Mouse (Mus musculus): ENCODE data around the gene Btbd17.

Btbd17 gene

DNA sequence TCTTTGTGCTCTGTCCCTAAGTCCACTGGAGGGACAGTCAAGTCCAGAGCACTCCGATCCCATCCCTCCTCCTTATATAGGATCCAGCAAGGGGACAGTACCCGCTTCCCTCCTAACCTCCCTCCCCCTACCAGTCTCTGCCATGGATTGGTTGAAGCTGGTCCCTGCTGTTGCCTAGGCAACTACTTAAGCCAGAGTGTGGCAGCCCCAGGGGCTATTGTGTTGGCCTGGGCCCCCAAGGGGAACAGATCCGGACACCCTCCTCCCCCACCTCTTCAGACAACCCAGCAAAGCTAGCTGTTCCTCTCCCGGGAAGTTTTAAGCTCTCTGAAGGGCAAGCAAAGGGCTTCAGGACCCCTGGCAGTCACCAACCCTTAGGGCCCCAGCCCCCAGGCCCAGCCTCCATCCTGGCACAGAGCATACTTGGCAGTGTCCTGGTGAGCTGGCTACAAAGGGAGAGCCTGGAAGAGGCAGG is at the start of gene Btbd17:
Gene Btbd17 (minus strand): TSS at position 98 of the 475 bp plus-strand sequence.
- no peak for DNase-seq (ENCODE audit: low spot score)

DNA sequence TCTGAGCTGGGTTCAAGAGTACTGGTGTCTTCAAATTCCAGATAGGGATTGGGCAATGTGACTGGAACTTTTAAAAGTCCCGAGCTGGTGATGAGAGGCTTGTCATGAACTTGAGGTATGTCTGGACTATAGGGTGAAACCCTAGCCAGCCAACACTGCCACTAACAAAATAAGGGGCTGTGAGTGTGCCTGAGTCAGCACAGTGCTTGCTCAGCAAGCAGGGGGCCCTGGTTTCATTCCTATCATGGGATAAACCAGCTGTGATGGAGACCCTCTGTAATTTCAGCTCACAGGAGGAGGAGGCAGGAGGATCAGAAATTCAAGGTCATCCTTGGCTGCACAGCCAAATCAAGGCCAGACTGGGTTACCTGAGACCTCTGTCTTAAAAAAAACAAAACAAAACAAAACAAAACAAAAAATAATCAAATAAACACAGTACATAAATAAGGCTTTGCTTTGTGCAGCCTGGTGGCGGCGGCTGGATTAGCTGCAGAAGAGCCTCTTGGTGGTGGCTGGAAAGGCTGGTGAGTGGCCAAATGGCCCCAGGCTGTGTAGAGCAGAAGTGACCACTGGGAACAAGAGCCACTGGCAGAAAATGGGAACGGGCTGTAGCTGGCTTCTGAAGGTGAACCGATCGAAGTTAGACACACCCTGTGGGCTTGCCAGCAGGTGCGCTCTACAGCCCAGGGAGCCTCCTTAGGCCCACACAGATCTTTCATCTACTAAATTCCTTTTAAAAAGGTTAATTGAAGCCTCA is 48.9 kb upstream of the Btbd17 start:
- DNase-seq (ENCODE audit: low spot score), result no peak

DNA sequence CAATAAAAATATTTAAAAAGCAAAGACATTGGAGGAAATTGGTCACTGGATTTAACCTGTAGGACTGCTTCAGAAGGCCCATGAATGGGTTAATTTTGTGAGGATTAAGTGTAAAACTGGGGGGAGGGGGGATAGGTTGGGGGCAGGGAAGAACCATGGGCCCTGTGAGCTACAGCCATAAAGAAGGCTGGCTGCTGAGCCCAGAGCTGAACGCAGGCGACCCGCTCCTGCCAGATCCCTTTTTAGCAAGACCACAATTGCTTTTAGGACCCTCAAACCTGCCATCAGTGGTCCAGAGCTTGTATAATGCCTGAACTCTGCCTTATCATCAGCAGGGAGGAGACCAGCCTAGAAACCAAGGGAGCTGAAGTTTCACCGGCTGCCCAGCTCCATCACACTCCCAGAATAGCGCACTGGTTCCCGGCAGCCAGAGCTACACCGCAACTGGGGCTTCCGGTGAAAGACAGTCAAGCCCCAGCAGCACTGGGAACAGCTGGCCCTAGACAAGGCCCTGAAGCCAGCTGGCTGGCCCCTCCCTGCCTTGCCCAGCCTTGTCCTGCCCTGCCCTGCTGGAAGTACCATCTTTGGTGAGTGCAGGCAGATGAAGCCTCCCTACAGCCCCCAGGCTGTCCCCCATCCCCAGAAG is 48.2 kb upstream of the Btbd17 start:
- DNase-seq (ENCODE audit: low spot score), result no peak

DNA sequence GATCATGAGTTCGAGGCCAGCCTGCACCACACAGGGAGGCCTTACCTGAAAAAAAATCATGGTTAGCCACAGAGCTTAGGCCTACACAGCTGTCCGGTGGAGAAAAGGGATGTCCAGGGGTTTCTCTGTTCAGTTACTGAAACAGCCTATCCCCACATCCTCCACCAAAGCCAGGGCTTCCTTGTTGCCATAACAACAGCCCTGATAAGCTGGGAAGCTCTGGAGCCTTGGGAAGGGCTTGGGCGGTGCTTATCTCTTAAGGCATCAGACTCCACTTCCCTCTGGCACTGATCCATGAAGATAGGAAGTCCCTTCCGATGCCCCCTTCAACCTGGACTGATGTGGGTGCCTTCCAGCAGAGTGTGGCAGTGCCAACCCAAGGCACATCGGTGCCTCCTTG is 37.4 kb upstream of the Btbd17 start:
- no peak for DNase-seq (ENCODE audit: low spot score)

DNA sequence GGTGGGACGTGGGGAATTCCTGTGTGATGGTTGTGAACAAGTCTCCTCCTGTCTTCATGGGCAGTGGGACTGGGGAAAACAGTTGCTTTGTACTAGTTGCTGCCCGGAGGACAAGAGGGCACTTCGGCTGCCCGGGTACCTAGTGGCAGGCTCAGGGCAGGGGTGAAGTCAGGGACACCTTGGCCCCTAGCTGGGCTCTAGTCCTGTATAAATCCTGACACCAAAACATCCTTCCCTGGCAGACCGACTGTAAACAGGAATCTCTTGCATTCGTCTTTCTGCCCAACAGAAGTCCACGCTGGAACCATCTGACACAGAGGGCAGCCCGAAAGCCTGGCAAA is 34.7 kb upstream of the Btbd17 start:
- DNase-seq (ENCODE audit: low spot score), result no peak

DNA sequence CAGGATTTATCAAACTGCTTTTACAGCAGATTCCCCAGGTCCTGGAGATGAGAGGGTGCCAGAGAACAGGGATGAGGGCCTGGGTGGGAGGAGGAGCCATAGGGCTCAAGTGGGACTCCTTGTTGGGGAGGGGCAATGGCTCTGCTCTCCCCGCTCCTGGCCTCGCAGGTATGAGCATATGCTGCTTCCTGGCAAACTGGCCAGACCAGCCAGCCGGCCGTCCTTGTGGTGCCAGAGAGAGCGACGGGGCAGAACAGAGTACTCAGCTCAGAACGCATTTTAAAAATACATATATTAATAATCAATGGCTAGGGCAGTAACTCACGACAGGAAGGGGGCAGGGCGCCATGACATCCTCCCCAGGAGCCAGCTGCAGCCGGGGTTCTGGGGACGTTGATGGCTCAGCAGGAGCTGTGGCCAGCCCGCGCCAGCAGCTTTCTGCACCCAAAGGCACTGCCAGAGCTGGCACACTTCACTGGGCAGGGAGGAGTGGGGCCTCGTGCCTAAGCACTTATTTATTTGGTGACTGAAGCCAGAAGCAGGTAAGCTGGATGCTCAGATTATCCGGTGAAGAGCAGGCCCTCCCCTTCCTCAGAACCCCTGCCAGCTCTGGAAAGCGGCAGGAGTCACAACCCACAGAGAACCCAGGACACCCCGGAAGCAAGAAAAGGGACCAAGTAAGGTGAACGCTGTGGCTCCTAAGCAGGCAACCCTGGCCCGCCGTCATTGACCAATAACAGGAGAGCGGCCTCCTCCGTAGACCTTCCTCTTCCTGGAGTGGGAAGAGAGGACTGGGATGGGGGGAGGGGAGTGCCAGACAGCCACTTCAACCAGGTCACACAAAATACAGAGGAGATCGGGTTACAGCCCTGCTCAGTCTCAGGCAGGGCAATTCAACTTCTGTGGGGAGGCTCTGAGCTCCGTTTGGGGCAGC is 34.0 kb upstream of the Btbd17 start:
- DNase-seq (ENCODE audit: low spot score), result peak; percentile 66

DNA sequence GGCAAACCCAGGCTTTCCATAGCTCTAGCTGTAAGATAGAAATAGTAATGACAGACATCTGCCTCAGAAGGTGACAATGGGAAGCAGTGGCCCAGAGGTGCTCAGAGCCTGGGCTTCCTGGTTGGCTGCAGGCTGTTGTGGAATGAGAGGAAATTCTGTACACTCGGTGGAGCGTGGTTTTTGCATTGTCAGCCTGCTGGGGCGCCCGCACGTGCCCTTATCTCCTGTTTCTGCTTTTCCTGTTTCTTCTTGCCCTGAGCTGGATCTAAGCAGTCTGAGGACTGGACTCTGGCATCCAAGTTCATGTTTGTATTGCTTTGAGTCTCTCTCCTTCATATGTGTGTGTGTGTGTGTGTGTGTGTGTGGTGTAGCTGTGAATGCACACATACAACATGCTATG is 30.9 kb upstream of the Btbd17 start:
- DNase-seq (ENCODE audit: low spot score), result no peak

DNA sequence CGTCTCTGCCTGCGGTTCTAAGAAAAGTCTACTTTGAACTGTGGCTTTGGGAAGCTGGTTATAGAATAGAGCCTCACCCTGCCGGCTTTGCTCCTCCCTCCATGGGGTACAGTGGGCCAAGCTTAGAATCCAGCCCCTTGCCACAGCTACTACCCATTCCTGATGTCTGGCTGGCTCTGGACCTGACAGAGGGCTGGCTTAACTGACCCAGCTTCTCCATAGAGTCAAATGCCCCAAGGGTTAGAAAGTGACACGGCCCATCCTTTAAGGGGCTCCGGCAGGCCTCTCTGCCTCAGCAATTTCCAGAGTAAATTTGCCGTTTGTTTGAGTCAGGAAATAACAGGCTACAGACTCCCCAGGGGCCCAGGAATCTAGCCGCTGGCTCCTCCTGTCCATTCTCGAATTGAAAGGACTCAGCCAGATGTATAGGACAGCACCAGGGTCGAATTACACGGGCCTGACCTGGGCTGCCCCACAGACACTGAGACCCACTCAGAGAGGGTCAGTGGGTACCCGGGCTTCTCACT is 27.5 kb upstream of the Btbd17 start:
- DNase-seq (ENCODE audit: low spot score), result no peak

DNA sequence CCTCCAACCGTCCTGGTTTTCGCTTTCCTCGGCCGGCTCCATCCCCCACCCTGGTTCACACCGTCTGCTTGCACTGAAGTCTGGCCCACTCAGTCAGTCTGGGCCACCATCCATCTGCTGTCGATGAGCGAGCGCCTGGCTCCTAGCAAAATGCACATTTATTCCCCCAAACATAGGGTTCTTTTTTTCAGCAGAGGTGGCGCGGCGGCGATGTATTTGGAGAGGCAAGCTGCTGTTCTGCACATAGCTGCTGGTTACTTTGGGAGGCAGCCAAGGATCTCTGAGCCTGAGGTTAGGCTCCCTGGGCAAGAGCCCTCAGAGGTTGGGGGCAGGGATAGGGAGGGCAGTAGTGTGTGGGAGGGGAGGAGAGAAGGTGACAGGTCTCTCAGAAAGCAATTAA is 27.0 kb upstream of the Btbd17 start:
- DNase-seq (ENCODE audit: low spot score), result no peak

DNA sequence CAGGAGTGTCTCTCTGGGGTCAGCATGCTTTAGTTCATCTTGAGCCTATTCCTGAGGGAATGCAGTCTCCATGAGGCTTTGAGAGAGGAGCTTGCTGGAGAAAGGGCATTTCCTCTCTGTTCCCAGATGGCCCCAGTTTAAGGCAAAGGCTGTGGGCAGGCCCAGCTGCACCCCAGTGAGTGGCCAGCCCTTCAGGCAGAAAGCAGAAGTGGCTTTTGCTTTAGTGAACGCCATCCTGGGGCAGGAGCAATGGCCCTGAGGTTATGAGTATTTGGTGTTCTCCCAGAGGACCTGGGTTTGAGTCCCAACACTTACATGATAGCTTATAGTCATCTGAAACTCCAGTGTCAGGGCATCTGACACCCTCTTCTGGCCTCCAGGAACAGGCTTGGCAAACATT is 25.6 kb upstream of the Btbd17 start:
- DNase-seq (ENCODE audit: low spot score), result no peak

DNA sequence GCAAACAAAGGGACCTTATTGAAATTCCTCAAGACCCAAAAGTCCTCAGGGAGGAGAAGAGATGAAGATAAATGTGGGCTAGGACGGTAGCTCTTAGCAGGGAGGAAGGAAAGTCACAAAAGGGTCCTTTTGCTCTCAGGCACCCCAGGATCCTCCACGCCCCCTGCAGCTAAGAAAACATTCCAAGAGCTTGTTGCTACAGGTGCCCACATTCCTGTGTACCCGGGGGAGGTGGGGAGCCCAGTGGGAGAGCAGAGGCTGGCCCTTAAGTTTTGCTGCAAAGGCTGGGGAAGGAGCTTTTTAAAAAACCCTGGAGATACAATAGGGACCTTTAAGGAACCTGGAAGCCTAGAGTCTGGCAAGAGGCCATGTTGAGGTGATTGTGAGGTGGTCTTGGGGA is 24.7 kb upstream of the Btbd17 start:
- DNase-seq (ENCODE audit: low spot score), result no peak

DNA sequence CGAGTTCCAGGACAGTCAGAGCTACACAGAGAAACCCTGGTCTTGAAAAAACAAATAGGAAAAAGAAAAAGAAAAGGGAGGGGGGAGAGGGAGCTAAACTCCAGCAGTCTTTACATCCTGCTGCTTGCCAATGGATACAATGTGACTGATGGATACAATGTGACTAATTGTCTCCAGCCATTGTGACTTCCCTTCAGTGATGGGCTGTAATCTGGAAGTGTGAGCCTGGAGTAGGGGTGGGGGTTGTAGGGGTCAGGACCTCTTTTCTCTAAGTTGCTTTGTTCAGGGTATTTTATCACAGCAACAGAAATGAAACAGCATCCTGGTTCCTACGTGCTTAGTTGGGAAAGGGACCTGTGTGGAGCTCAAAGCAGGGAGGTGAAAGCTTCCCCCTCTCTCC is 23.4 kb upstream of the Btbd17 start:
- no peak for DNase-seq (ENCODE audit: low spot score)

DNA sequence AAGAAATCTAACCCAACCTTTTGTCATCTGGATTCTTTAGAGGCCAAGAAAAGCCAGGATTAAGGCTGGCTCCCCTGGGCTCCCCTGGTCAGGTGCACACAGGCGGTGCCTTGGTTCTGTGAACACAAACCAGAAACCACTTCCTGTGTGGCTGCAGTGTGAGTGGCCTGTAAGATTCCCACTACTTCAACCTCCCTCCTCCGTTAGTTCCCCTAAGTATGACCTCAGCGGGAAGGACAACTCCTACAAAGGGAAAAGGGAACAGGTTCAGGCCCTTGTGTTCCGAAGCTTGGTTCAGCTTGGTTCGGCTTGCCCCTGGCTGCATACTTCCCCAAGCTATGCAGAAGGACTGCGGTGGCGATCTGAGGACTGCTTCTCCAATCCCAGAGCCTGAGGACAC is 22.4 kb upstream of the Btbd17 start:
- no peak for DNase-seq (ENCODE audit: low spot score)

DNA sequence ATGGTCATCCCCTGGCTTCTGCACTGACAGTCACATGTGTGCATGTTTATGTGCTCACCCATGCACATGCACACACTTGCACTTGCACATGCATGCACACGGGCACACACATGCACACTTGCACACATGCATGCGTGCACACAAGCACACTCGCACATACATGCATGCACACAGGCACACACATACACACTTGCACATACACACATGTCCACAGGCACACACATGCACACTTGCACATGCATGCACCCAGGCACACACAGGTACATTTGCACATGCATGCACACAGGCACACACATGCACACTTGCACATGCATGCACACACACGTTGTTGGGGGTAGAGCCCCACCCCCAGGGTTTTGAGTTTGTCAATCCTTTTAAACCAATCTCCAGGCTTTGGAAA is 21.2 kb upstream of the Btbd17 start:
- DNase-seq (ENCODE audit: low spot score), result no peak

DNA sequence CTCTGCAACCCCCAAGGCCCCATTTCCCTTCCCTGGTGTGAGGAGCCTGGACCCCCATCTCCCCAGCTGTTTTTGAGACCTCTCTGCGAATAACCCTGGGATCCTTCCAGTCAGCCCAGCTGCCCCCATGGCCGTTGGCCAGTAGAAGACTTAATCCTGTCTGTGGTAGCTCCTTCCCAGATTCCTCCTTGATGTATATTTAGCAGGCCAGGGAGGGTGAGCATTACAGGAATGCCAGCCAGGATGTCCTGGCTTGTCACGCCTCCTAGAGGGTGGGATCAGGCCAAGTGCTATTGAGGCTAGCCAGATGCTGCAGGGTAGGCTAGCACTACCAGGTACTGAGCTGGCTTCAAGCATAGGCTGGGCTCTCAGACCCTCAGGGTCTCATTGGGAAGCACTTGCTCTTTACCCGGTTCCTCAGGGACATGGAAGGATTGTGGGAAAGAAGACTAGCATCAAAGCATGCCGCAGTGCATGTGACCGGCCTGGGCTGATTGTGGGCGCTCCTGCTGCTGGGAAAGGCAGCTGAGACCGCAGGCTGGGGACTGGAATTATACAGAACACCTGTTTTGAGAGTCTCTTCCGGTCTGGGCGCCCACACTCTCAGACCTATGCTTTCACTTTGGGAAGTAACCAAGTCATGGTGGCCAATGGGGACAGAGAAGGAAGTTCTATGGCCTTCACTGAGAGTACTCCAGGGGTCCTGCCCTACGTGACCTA is 19.3 kb upstream of the Btbd17 start:
- no peak for DNase-seq (ENCODE audit: low spot score)

DNA sequence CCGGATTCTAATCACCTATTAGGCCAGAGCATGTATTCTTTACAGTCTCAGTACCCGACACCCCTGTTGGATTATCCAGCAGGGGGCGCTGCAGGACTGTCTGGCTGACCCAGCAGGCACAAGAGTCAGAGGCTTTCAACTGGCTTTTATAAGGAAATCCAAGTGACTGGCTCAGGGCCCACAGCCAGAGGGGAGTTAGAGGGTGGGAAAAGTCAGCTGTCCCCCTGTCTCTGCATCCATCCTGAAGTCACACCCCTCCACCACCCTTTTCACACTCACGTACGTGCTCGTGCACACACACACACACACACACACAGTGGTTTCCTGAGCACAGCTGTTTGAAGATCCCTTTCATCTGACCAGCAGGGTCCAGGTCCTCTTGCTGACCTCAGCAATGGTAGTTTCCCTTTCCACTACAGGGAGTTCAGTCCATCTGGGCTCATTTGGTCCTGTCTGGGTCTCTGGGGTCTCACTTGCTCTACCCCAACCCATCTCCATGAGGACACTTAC is 17.0 kb upstream of the Btbd17 start:
- DNase-seq (ENCODE audit: low spot score), result peak; percentile 89

DNA sequence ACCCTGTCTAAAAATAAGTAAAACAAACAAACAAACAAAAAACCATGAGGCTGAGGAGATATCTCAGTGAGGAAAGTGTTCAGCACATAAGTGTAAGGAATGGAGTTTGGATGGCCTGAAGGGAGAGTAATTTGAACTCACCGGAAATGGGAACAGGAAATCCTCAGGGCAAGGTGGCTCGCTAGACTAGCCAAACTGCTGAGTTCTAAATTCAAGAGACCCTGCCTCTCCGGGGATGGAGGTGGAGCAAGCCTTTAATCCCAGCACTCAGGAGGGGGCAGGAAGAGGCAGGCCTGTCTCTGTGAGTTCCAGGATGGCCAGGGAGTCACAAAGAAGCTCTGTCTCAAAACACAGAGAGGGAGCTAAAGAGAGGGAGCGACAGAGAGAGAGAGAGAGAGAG is 14.6 kb upstream of the Btbd17 start:
- DNase-seq (ENCODE audit: low spot score), result no peak

DNA sequence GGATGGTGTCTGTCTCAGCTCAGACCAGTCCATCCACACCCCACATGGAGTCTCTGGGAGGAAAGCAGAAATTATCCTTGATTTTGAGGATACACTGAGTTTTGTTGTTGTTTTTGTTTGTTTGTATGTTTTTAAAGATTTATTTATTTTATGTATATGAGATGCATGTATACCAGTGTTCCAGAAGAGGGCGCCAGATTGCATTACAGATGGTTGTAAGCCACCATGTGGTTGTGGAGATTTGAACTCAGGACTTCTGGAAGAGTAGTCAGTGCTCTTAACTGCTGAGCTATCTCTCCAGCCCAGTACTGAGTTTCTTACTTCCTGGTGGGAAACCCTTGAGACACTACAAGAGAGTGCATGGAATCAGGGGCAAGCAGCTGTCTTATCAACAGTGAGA is 13.6 kb upstream of the Btbd17 start:
- no peak for DNase-seq (ENCODE audit: low spot score)

DNA sequence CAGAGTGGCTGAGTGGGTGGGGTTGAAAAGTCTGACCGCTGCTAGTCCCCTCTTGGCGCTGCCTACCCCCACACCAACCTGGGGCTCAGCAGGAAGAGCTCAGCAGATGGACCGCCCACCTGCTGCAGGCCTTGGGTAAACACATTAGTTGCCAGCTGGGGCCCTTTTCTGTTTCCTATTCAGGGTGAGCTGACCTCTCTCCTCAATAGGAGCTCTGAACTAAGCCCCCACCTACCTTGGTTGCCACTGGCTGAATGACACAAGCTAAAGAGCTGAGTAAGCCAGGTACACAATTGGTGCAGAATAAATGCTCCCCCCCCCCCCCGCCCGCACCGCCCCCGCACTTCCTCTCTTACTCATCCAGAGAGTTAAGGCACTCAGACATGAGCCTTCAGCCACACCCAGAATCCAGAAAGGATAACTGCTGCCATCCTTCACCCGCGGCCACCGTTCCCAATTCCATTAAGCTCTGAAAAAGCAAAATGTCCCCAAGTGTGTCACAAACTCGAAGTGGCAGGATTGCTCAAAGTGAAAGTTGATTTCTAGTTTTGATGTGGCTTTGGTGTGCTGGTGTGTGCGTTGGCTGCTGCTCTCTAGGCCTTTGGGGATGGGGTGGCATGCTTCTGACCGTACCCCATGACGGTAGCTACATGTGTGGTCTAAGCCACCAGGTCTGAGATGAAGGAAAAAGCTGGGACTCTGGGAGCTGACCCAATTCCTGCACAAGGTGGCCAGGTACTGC is 12.1 kb upstream of the Btbd17 start:
- no peak for DNase-seq (ENCODE audit: low spot score)

DNA sequence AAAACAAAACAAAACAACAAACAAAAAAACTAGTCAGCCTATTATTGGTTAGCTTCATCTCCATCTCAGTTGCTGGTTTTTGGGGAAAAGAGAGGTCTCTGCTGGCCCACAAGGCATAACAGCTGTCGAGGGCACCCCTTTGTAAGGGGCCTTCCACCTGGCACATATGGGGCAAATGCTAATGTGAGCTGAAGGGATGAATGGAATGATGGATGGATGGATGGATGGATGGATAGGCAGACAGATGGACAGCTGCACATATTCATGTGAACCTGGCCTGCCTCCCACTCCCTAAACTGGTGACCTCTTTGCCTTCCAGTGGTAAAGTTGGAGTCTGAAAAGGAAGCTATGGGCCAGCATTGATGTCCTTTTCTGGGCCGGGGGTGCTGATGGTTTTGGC is 11.3 kb upstream of the Btbd17 start:
- DNase-seq (ENCODE audit: low spot score), result no peak

DNA sequence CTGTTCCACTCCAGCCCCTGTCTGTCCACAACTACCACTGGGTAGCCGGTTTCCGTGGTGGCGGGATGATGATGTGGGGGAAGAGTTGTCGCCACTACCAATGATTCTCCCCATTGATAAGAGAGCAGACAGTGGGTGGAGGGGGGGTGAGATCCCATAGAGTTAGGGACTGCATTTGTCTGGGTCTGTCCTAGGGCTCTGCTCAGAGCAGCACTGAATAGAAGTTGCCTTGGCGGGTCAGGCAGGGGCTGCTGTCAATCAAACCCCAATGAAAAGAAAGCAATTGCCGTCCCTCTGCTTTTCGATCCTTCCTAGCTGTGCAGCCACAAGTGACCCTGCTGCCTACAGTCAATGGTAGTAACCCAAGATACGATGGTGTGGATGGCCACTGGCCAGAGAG is 8.2 kb upstream of the Btbd17 start:
- no peak for DNase-seq (ENCODE audit: low spot score)

Measured in ovary, postnatal 36 days (tissue).